In genomic region chr2:156515565-156516185, GRCm38 (mm10) we compare ENCODE assay signal across 8 mouse cellular contexts. TPM values are rescaled to one million over a fixed set of nuclear protein-coding genes. Genes with fewer than 3 reads are reported as not detected.
A peak's percentile ranks its signal among the peaks of the same experiment; 100 is the strongest.
DNase-seq lines count a peak whose midpoint lies in the region; ATAC-seq and TF ChIP-seq lines count a peak whose summit lies in the region.

No protein-coding gene starts in this region.

- 20% methylated on average over 7 of the region's 7 CpGs for WGBS in lung, embryonic 14.5 days

- dilution Hi-C loops in CH12.LX (cut with MboI; ENCODE audit: extremely low pct_ligation_motif_present, extremely low pct_unique_long_range_greater_than_20kb, low sequenced_read_pairs) = no loop called here

- H3K9ac ChIP-seq in CH12.LX (ENCODE audit: insufficient read depth, low read depth) = no peak overlapping the region
- no peak overlapping the region for H3K9ac ChIP-seq in lung, embryonic 14.5 days

- no peaks in the 10 kb centered on the region for H3K9me3 ChIP-seq in CH12.LX (replicated peaks; ENCODE audit: low read length)
- no peaks in the 10 kb centered on the region for H3K9me3 ChIP-seq in lung, embryonic 14.5 days (ENCODE audit: low read depth, low read length)

- in situ Hi-C loops in CH12.LX (cut with MboI; ENCODE audit: low pct_ligation_motif_present, low pct_unique_long_range_greater_than_20kb, low sequenced_read_pairs) = no loop called here

- intact Hi-C loops in heart, postnatal 14 days (cut with DNase I) = loop anchor here (2.0 kb wide), 1 partner anchor 171 kb away; no protein-coding TSS in a partner anchor

- TF ChIP-seq RAD21 in CH12.LX (IDR thresholded peaks at IDR 0.05; ENCODE audit: low read depth, low read length) = peak; percentile 74

- H3K27ac ChIP-seq in CH12.LX (ENCODE audit: insufficient read depth, low read depth) = no peak overlapping the region
- no peak overlapping the region for H3K27ac ChIP-seq in lung, embryonic 14.5 days (ENCODE audit: low read depth)

- H3K4me2 ChIP-seq in CH12.LX (ENCODE audit: insufficient read depth, low read depth, poor library complexity, severe bottlenecking) = no peak overlapping the region
- no peak overlapping the region for H3K4me2 ChIP-seq in lung, embryonic 14.5 days

- H3K79me2 ChIP-seq in CH12.LX (replicated peaks; ENCODE audit: control insufficient read depth, extremely low read depth, insufficient read depth, poor library complexity, severe bottlenecking) = no peaks in the 10 kb centered on the region

- H3K27me3 ChIP-seq in CH12.LX (replicated peaks) = peaks cover 82% of the 10 kb centered on the region
- no peaks in the 10 kb centered on the region for H3K27me3 ChIP-seq in lung, embryonic 14.5 days (ENCODE audit: insufficient read depth, low read length)

- peak; percentile 81 to 95 for TF ChIP-seq CTCF in CH12.LX (conservative IDR thresholded peaks at IDR 0.05 in 1 of 2, IDR thresholded peaks at IDR 0.05 in 1 of 2; ENCODE audit: low read depth in 2 of 2, low read length in 2 of 2)
- TF ChIP-seq CTCF in brain, embryonic 14.5 days (IDR thresholded peaks at IDR 0.05; ENCODE audit: borderline replicate concordance, extremely low read depth, insufficient read depth, insufficient read length) = peak; percentile 95
- peak; percentile 95 for TF ChIP-seq CTCF in lung, embryonic 14.5 days (IDR thresholded peaks at IDR 0.05; ENCODE audit: low read depth)

- H3K4me3 ChIP-seq in CH12.LX (replicated peaks in 1 of 3; ENCODE audit: low read depth in 2 of 3, low read length in 2 of 3, poor library complexity in 1 of 3) = no peak overlapping the region
- H3K4me3 ChIP-seq in lung, embryonic 14.5 days (ENCODE audit: low read depth, low read length) = no peak overlapping the region

- peak; percentile 73 for ATAC-seq in erythroid progenitor cell, adult 5-6 weeks (replicated peaks; ENCODE audit: low FRiP score, poor library complexity, severe bottlenecking)
- ATAC-seq in lung, embryonic 14.5 days (ENCODE audit: insufficient read depth) = peak; percentile 49; the same call in 1 of the 2 replicates

- TF ChIP-seq EP300 in CH12.LX (IDR thresholded peaks at IDR 0.05; ENCODE audit: low read length) = no peak

- no peak for TF ChIP-seq POLR2A in CH12.LX (IDR thresholded peaks at IDR 0.05; ENCODE audit: low read depth, low read length)
- no peak for TF ChIP-seq POLR2A in brain, embryonic 14.5 days (IDR thresholded peaks at IDR 0.05; ENCODE audit: borderline replicate concordance, extremely low read depth, insufficient read depth, insufficient read length, poor library complexity, severe bottlenecking)

- peak; percentile 49 for DNase-seq in CH12.LX (ENCODE audit: extremely low read depth)
- peak; percentile 71 for DNase-seq in brain, embryonic 14.5 days (ENCODE audit: low read depth)
- peak; percentile 73 to 86 for DNase-seq in heart, postnatal 14 days
- peak; percentile 87 for DNase-seq in layer of hippocampus, adult 11-12 months (ENCODE audit: low spot score)
- DNase-seq in lung, embryonic 14.5 days = peak; percentile 87
- peak; percentile 28 for DNase-seq in ovary, adult 18-20 months (ENCODE audit: low spot score)
- DNase-seq in thymus, postnatal 10 days (ENCODE audit: low spot score in 2 of 2) = peak; percentile 11 to 71

- H3K4me1 ChIP-seq in CH12.LX (ENCODE audit: control insufficient read depth in 1 of 2, insufficient read depth in 2 of 2) = no peaks in the 10 kb centered on the region
- no peaks in the 10 kb centered on the region for H3K4me1 ChIP-seq in lung, embryonic 14.5 days (ENCODE audit: insufficient read depth)

- H3K36me3 ChIP-seq in CH12.LX (replicated peaks in 1 of 2; ENCODE audit: control insufficient read depth in 1 of 2, insufficient read depth in 1 of 2, low read length in 1 of 2) = no peaks in the 10 kb centered on the region
- peaks cover 16% of the 10 kb centered on the region; the same call in 1 of the 2 replicates for H3K36me3 ChIP-seq in lung, embryonic 14.5 days (ENCODE audit: insufficient read depth)

TF ChIP-seq in CH12.LX, 34 proteins besides CTCF, POLR2A, EP300 and RAD21:
- TF ChIP-seq CHD2 (IDR thresholded peaks at IDR 0.05; ENCODE audit: low read length) = no peak
- peak; percentile 70 for TF ChIP-seq SMC3 (IDR thresholded peaks at IDR 0.05; ENCODE audit: low read depth, low read length)
- TF ChIP-seq IRF4 (IDR thresholded peaks at IDR 0.05; ENCODE audit: low read depth, low read length) = no peak
- TF ChIP-seq ELF1 (IDR thresholded peaks at IDR 0.05; ENCODE audit: low read depth, low read length) = no peak
- TF ChIP-seq SIN3A (IDR thresholded peaks at IDR 0.05; ENCODE audit: low read length) = no peak
- 0 out of 2 replicates have a peak, but pooled peaks have one; percentile 28 for TF ChIP-seq NELFE (IDR thresholded peaks at IDR 0.05; ENCODE audit: low read depth, low read length)
- peak; percentile 7; the same call in 1 of the 2 replicates for TF ChIP-seq ZC3H11A (IDR thresholded peaks at IDR 0.05; ENCODE audit: low read depth, low read length)
- no peak for TF ChIP-seq MYC (IDR thresholded peaks at IDR 0.05; ENCODE audit: low read depth, low read length)

RNA-seq across cellular contexts. Expression of gene Aar2, which starts 31.7 kb away (rescaled TPM):
- total RNA-seq in CH12.LX (2012; rRNA removed) (18.4 and 21.6 TPM in 2 replicates), CH12.LX (2014; rRNA removed) (23.1 and 23.8 TPM in 2 replicates)
- polyA plus RNA-seq in CH12.LX (2012; ENCODE audit: insufficient read length, low read depth) = 22.3 and 26.1 TPM in 2 replicates
- polyA plus RNA-seq in brain, embryonic 14.5 days (2012; rRNA removed) = 36.4 and 37.8 TPM in 2 replicates
- total RNA-seq in erythroid progenitor cell, adult 5-6 weeks (2015; ENCODE audit: low replicate concordance) = 2.5 and 3.2 TPM in 2 replicates
- total RNA-seq in erythroid progenitor cell, adult 5-6 weeks (2017; ENCODE audit: low replicate concordance) = 1.2 and 3.6 TPM in 2 replicates
- total RNA-seq in heart, postnatal 14 days (2021) = 10 to 100 TPM; 18.8 to 19.5 TPM
- polyA plus RNA-seq in lung, embryonic 14.5 days (2014; fragmentation: Nextera tagmentation; extraction: Ambion mirVana) = 39.0 and 41.0 TPM in 2 replicates

Comparison
In these comparisons a context has a peak if more than half of its experiments do, and no peak if none do; other contexts are left out.
1. DNase-seq: peak in every context shown above with its lines; median percentile 87 in layer of hippocampus, adult 11-12 months; 87 in lung, embryonic 14.5 days; 80 in heart, postnatal 14 days; 71 in brain, embryonic 14.5 days; 49 in CH12.LX; 41 in thymus, postnatal 10 days; 28 in ovary, adult 18-20 months.
2. RNA of gene Aar2, which starts 31.7 kb away (total RNA-seq): 18.4 to 23.8 TPM in CH12.LX and 18.8 to 19.5 TPM in heart, postnatal 14 days; 1.2 to 3.6 TPM in erythroid progenitor cell, adult 5-6 weeks; every median in the first group is over 4 times any median in the second.
3. Peak in every context shown above with its lines, with median percentiles within 50 percentile points of each other: CTCF ChIP-seq.